Mouse (Mus musculus) intestine, postnatal 0 days (tissue): ENCODE results near the gene Olfr898. TPM values are rescaled to one million over a fixed set of nuclear protein-coding genes. Genes with fewer than 3 reads are reported as not detected.

Experiments
- ATAC-seq: fragments of 200-750 bp; cut with Nextera tagmentation; 2 replicates; pipeline ENCODE4 v1.8.0; 2017; ENCODE audit warnings: mild to moderate bottlenecking, moderate TSS enrichment, moderate library complexity
- H3K27ac ChIP-seq: fragments of 300-500 bp; sonication (generic); 2 replicates; pipeline ENCODE4 v1.5.1; 2014; ENCODE audit warnings: mild to moderate bottlenecking, low read depth, low read length, moderate library complexity
- H3K27me3 ChIP-seq: fragments of 300-500 bp; sonication (generic); replicated peaks from 2 replicates; pipeline ENCODE4 v1.6.1; 2014; ENCODE audit warnings: low read length, mixed read lengths; ENCODE audit not compliant: control insufficient read depth, insufficient read depth
- H3K36me3 ChIP-seq: fragments of 300-500 bp; sonication (generic); 2 replicates; pipeline ENCODE4 v1.6.1; 2014; ENCODE audit warnings: mild to moderate bottlenecking, moderate library complexity; ENCODE audit not compliant: control insufficient read depth, insufficient read depth
- H3K4me1 ChIP-seq: fragments of 300-500 bp; sonication (generic); replicated peaks from 2 replicates; pipeline ENCODE4 v1.6.1; 2014; ENCODE audit warnings: antibody characterized with exemption, low read length, mixed read lengths; ENCODE audit not compliant: control insufficient read depth, insufficient read depth
- H3K4me2 ChIP-seq: fragments of 300-500 bp; sonication (generic); replicated peaks from 2 replicates; pipeline ENCODE4 v1.6.1; 2014; ENCODE audit warnings: low read depth, mild to moderate bottlenecking, moderate library complexity
- H3K4me3 ChIP-seq: fragments of 300-500 bp; sonication (generic); 2 replicates; pipeline ENCODE4 v1.5.1; 2014; ENCODE audit warnings: low read depth, low read length
- H3K9ac ChIP-seq: fragments of 300-500 bp; sonication (generic); 2 replicates; pipeline ENCODE4 v1.6.1; 2014; ENCODE audit warnings: mild to moderate bottlenecking, low read depth, low read length
- H3K9me3 ChIP-seq: fragments of 300-500 bp; sonication (generic); 2 replicates; pipeline ENCODE4 v1.6.1; 2016; ENCODE audit warnings: mixed run types; ENCODE audit not compliant: control insufficient read depth
- CTCF ChIP-seq: sonication (generic); IDR thresholded peaks from 2 replicates; pipeline ENCODE4 v1.5.1; 2016; ENCODE audit warnings: low read depth, mild to moderate bottlenecking, control low read depth, antibody characterized with exemption, moderate library complexity
- whole genome bisulfite sequencing: fragments of 180-500 bp; shearing (Covaris S2); extraction: QIAGEN DNeasy Blood & Tissue Kit; methylation state at CpG from one replicate; pipeline ENCODE4 v1.1.7; 2014; 5-methylcytosine and 5-hydroxymethylcytosine counted together
- polyA plus RNA-seq: library from polyadenylated mRNA; unstranded; fragments of >200 nt; fragmentation: Nextera tagmentation; extraction: Ambion mirVana; gene quantifications from 2 replicates; pipeline ENCODE4 v1.2.1, GENCODE M21; 2015

Olfr898 gene
- not detected in 2 replicates for polyA plus RNA-seq

- H3K4me1 ChIP-seq = no peaks in the 10 kb centered on the region
- no peak for TF ChIP-seq CTCF
- no peak within 1 kb of the TSS for H3K4me2 ChIP-seq
- no peak for ATAC-seq
- no peak within 1 kb of the TSS for H3K4me3 ChIP-seq
- H3K27me3 ChIP-seq = no peaks in the 10 kb centered on the region
- H3K36me3 ChIP-seq = no peaks in the 10 kb centered on the region
- H3K9ac ChIP-seq = no peak within 1 kb of the TSS
- H3K9me3 ChIP-seq = no peaks in the 10 kb centered on the region
- H3K27ac ChIP-seq = no peak within 1 kb of the TSS
- WGBS = 92% methylated on average over 4 of the region's 4 CpGs
These were observed at the start of gene Olfr898 for GRCm38 (mm10) chr9:38348111-38348510. Gene Olfr898 (plus strand): TSS chr9:38348411.

- H3K9ac ChIP-seq = no peak within 1 kb of the TSS
- no peak for TF ChIP-seq CTCF
- H3K27me3 ChIP-seq = no peaks in the 10 kb centered on the region
- H3K36me3 ChIP-seq = no peaks in the 10 kb centered on the region
- no peak within 1 kb of the TSS for H3K4me2 ChIP-seq
- H3K4me1 ChIP-seq = no peaks in the 10 kb centered on the region
- H3K9me3 ChIP-seq = no peaks in the 10 kb centered on the region
- H3K27ac ChIP-seq = no peak within 1 kb of the TSS
- ATAC-seq = no peak
- H3K4me3 ChIP-seq = no peak within 1 kb of the TSS
- 81% methylated on average over 3 of the region's 3 CpGs for WGBS
These were observed 19.5 kb upstream of the Olfr898 start, which contains the start of gene Olfr25 for GRCm38 (mm10) chr9:38328760-38329159. Gene Olfr25 (plus strand): TSS chr9:38329060.

- WGBS = 96% methylated on average over 2 of the region's 2 CpGs
- H3K27me3 ChIP-seq = no peaks in the 10 kb centered on the region
- H3K4me3 ChIP-seq = no peak within 1 kb of the TSS
- H3K27ac ChIP-seq = no peak within 1 kb of the TSS
- no peaks in the 10 kb centered on the region for H3K9me3 ChIP-seq
- no peak within 1 kb of the TSS for H3K9ac ChIP-seq
- TF ChIP-seq CTCF = no peak
- no peak within 1 kb of the TSS for H3K4me2 ChIP-seq
- no peak for ATAC-seq
- no peaks in the 10 kb centered on the region for H3K36me3 ChIP-seq
- H3K4me1 ChIP-seq = no peaks in the 10 kb centered on the region
These were observed 18.4 kb downstream of the Olfr898 start, which contains the start of gene Olfr250 for GRCm38 (mm10) chr9:38366596-38366995. Gene Olfr250 (plus strand): TSS chr9:38366896.

- Histone ChIP-seq H3K27ac (no peak within 1 kb of the TSS), H3K9ac (no peak within 1 kb of the TSS), H3K4me2 (no peak within 1 kb of the TSS), H3K27me3 (no peaks in the 10 kb centered on the region), H3K36me3 (no peaks in the 10 kb centered on the region), H3K4me1 (no peaks in the 10 kb centered on the region), H3K4me3 (no peak within 1 kb of the TSS), H3K9me3 (no peaks in the 10 kb centered on the region)
- WGBS = 56% methylated on average over 2 of the region's 2 CpGs
- no peak for ATAC-seq
- no peak for TF ChIP-seq CTCF
These were observed 28.6 kb downstream of the Olfr898 start, which contains the start of gene Olfr251 for GRCm38 (mm10) chr9:38376786-38377185. Gene Olfr251 (plus strand): TSS chr9:38377086.

- Histone ChIP-seq H3K36me3 (no peaks in the 10 kb centered on the region), H3K4me3 (no peak within 1 kb of the TSS), H3K27me3 (no peaks in the 10 kb centered on the region), H3K27ac (no peak within 1 kb of the TSS), H3K4me1 (no peaks in the 10 kb centered on the region), H3K9ac (no peak within 1 kb of the TSS), H3K4me2 (no peak within 1 kb of the TSS), H3K9me3 (no peaks in the 10 kb centered on the region)
- 65% methylated on average over 1 of the region's 1 CpGs for WGBS
- no peak for TF ChIP-seq CTCF
- ATAC-seq = no peak
These were observed 53.2 kb downstream of the Olfr898 start, which contains the start of gene Olfr147 for GRCm38 (mm10) chr9:38401398-38401797. Gene Olfr147 (plus strand): TSS chr9:38401698.

Other genes with a start within 250 kb of the Olfr898 start
- gene Olfr888, start 240.3 kb upstream of the Olfr898 start, polyA plus RNA-seq = not detected in 2 replicates
- gene Olfr889, start 233.2 kb upstream of the Olfr898 start, polyA plus RNA-seq = not detected in 2 replicates
- gene Olfr890, start 205.9 kb upstream of the Olfr898 start, polyA plus RNA-seq = not detected in 2 replicates
- gene Olfr891, start 167.6 kb upstream of the Olfr898 start, polyA plus RNA-seq = not detected in 2 replicates
- not detected in 2 replicates for gene Olfr893, start 140.0 kb upstream of the Olfr898 start, polyA plus RNA-seq
- gene Olfr894, start 130.4 kb upstream of the Olfr898 start, polyA plus RNA-seq = not detected in 2 replicates
- gene Olfr143, start 95.6 kb upstream of the Olfr898 start, polyA plus RNA-seq = not detected in 2 replicates
- gene Olfr895, start 80.6 kb upstream of the Olfr898 start, polyA plus RNA-seq = not detected in 2 replicates
- gene Olfr896-ps1, start 57.3 kb upstream of the Olfr898 start, polyA plus RNA-seq = not detected in 2 replicates
- gene Olfr25, start 19.4 kb upstream of the Olfr898 start, polyA plus RNA-seq = not detected in 2 replicates
- not detected in 2 replicates for gene Olfr250, start 18.5 kb downstream of the Olfr898 start, polyA plus RNA-seq
- gene Olfr251, start 28.7 kb downstream of the Olfr898 start, polyA plus RNA-seq = not detected in 2 replicates
- not detected in 2 replicates for gene Olfr147, start 53.3 kb downstream of the Olfr898 start, polyA plus RNA-seq
- not detected in 2 replicates for gene Olfr901, start 81.0 kb downstream of the Olfr898 start, polyA plus RNA-seq
- not detected in 2 replicates for gene Olfr902, start 99.2 kb downstream of the Olfr898 start, polyA plus RNA-seq
- not detected in 2 replicates for gene Olfr904, start 114.7 kb downstream of the Olfr898 start, polyA plus RNA-seq
- not detected in 2 replicates for gene Olfr905, start 122.7 kb downstream of the Olfr898 start, polyA plus RNA-seq
- gene Olfr906, start 138.7 kb downstream of the Olfr898 start, polyA plus RNA-seq = not detected in 2 replicates
- gene Olfr907, start 147.4 kb downstream of the Olfr898 start, polyA plus RNA-seq = not detected in 2 replicates
- not detected in 2 replicates for gene Olfr911-ps1, start 173.2 kb downstream of the Olfr898 start, polyA plus RNA-seq
- gene Olfr910, start 189.4 kb downstream of the Olfr898 start, polyA plus RNA-seq = not detected in 2 replicates
- gene Olfr912, start 231.8 kb downstream of the Olfr898 start, polyA plus RNA-seq = not detected in 2 replicates
- gene Olfr913, start 244.3 kb downstream of the Olfr898 start, polyA plus RNA-seq = not detected in 2 replicates